Mouse (Mus musculus) testis, postnatal 10 days (tissue): ENCODE measurements around the gene H2-Ab1.

ENCODE experiments used
- DNase-seq: peaks from one replicate; pipeline ENCODE4 v3.0.0; 2021; ENCODE audit warnings: low spot score

Gene H2-Ab1

GRCm38 (mm10) chr17:34285371-34285770, 27.9 kb downstream of the H2-Ab1 start:
- no peak for DNase-seq

DNA sequence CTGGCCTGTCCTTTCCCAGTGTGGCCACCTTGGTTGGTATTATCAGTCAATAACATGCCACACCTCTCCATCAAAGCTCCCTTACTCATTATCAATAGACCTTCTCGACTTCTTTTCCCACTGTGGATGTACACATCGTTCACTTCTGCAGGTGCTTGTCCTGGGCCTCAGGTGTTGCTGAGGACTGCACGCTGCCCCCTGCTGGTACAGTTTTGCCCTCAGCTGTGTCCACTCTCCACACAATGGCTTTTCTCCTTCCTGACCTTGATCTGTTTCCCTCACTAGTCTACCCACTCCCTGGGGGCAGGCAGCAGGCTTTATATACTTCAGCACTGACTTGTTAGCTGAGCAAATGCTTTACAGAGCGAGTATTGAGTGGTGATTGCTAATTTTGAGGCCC, 28.4 kb downstream of the H2-Ab1 start:
- DNase-seq: peak; percentile 64

- DNase-seq: no peak
Measured at GRCm38 (mm10) chr17:34286501-34286900, 29.0 kb downstream of the H2-Ab1 start.

DNA sequence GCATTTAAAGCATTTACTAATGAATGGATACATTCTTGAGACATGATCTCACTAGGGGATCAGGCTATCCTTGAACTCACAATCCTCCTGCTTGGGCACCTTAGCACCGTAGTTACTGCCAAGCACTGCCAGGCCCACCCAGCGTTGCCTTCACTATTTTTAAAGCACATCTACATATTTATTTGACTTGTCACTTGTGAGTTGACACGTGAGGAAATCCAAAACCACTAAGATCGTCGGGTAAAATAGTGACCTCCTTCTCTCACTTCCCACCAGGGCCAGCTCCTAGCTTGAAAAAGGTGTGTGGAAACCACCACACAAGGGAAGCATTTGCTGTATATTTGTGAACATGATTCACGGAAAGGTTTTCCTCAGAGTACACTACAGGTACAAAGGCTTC, 29.5 kb downstream of the H2-Ab1 start:
- no peak for DNase-seq

GRCm38 (mm10) chr17:34287648-34288047, 30.2 kb downstream of the H2-Ab1 start, which contains the start of gene H2-Aa:
Gene H2-Aa, minus strand, starts transcription at chr17:34287823.
- DNase-seq: peak; percentile 76

GRCm38 (mm10) chr17:34288131-34288530, 30.6 kb downstream of the H2-Ab1 start:
- DNase-seq: no peak

- peak; percentile 89 for DNase-seq
Measured at GRCm38 (mm10) chr17:34291609-34292008, 34.1 kb downstream of the H2-Ab1 start.

GRCm38 (mm10) chr17:34292570-34292969, 35.1 kb downstream of the H2-Ab1 start:
- DNase-seq: no peak

GRCm38 (mm10) chr17:34293533-34293932, 36.0 kb downstream of the H2-Ab1 start:
- peak; percentile 17 for DNase-seq

GRCm38 (mm10) chr17:34294249-34294648, 36.8 kb downstream of the H2-Ab1 start:
- peak; percentile 23 for DNase-seq

DNA sequence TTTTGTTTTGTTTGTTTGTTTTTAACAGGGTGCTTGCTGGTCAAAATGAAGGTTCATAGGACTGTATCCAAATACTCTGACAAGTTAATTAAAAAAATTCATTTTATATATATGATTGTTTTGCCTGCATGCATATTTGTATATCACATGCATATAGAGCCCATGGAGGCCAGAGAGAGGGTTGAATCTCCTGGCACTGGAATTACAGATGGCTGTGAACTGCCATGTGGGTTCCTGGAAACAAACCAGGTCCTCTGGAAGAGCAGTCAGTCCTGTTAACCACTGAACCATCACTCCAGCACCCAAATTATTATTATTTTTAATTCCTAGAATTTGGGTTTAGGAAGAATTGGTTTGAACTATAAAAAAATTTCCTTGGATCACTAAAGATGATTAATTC, 37.8 kb downstream of the H2-Ab1 start:
- peak; percentile 11 for DNase-seq

DNA sequence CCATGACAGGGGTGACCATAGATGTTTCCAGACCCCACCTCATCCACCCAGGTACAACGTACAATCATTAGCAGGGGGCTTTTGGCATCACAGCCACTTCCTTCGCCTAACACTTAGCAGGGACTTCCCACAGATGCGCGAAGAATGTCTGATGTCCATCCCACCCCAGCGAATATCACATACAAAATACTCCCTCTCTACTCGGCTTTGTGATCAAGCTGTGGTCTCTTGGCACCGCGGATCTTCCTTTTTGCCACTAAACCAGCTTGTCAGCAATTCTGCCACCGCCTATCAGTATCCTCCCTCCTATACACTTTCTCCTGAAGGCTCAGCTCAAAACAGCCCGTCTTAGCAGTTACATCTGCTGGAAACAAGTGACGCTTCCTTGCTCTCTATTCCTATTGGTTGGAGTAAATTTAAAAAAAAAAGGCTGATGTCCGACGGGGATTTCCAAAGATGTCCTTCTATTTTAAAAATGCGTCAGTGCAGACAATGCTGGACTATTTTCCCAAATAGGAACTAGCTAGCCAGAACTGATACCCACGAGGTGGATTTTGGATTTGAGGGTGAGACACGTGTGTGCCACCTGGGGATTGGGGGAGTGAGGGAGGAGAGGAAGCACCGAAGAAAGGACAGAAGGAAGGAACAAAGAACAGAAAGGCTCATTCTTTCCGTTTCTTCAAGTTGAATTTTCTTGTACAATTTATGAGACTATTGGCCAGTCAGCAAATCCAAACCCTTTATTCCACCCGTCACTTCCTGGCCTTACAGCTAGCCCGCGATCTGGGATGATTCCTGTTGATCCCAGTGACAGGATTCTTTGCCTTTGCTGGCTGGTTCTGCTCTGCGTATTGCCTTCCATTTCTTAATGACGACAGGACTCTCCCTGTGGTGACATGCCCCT, 38.7 kb downstream of the H2-Ab1 start:
- DNase-seq: peak; percentile 39

- DNase-seq: no peak
Measured at GRCm38 (mm10) chr17:34299356-34299755, 41.9 kb downstream of the H2-Ab1 start.

GRCm38 (mm10) chr17:34300071-34300470, 42.6 kb downstream of the H2-Ab1 start:
- DNase-seq: no peak

DNA sequence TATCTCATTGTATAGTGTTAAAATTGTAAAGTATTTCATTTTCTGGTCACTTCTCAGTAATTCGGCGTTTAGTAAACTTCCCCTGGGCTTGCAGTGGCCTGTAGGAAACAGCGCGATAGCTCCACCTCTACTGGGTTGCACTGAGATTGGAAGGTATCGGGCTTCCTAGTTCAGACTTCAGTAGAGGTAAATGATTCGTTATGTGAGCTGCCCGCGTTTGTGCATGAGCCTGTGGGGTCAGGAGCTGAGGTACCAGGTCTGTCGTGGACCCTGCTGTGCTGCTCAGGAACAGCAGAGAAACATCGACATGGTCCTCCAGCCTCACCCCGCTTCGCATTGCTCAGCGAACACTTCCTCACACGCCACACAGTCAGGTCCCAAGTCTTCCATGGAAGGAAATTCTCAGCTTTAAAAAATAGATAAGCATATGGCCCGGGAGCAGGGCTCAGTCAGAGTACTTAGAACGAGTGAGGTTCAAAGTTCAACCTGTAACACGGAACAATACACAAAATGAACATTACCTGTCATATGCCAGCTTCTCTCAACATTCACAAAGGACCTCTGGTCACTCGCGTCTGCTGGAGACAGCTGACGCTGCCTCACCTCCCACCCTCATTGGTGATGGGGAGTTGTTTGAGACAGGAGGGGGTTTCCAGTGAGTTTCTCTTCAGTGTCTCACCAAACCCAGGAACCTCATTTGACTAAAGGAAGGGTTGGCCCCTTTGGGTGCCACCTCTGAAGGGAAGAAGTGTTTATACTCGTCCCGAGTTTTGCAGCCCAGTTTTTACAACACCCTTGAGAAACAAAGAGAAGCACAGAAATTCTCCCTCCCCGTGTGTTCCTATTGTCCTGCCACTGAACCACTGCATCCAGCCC, 43.4 kb downstream of the H2-Ab1 start:
- no peak for DNase-seq

DNA sequence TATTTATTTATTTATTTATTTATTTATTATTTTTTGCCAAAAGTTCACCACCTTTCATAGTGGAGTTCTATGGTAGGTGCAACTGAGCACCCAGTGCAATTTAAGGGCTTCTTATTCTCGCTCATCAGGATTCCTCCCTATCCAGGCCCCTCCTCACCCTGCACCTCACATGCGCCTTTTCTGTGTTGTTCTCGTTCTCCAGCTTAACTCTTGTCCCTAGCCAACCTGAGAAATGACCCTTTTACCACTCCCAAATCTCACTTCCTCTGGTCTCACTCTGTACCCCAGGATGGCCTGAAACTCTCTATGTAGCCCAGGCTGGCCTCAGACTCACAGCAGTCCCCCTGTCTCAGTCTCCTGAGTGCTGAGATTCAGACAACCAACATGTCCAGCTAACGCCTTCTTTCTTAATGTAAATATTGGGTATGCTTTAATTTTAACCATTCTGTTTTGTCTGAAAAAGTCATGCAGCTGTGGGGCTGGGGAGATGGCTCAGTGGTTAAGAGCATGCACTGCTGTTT, 44.2 kb downstream of the H2-Ab1 start:
- DNase-seq: no peak

GRCm38 (mm10) chr17:34303789-34304188, 46.3 kb downstream of the H2-Ab1 start:
- no peak for DNase-seq

DNA sequence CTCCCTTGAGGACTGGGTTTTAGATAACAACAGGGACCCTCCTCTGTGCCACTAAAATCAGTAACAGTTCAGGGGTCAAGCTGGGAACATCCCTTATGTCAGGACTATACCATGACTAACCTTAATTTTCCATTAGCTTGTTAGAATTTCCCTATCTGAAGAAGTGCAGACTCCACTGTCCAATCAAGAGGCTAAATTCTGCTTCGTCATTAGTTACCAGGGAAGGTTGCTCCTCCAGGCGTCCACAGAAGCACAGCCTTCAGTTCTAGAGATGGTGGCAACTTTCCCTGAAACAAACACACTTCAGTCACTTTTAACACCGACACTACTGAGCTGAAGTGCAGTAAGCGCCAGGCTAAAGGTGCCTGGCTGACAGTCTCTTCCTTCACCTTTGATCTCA, 47.3 kb downstream of the H2-Ab1 start:
- DNase-seq: peak; percentile 55

DNA sequence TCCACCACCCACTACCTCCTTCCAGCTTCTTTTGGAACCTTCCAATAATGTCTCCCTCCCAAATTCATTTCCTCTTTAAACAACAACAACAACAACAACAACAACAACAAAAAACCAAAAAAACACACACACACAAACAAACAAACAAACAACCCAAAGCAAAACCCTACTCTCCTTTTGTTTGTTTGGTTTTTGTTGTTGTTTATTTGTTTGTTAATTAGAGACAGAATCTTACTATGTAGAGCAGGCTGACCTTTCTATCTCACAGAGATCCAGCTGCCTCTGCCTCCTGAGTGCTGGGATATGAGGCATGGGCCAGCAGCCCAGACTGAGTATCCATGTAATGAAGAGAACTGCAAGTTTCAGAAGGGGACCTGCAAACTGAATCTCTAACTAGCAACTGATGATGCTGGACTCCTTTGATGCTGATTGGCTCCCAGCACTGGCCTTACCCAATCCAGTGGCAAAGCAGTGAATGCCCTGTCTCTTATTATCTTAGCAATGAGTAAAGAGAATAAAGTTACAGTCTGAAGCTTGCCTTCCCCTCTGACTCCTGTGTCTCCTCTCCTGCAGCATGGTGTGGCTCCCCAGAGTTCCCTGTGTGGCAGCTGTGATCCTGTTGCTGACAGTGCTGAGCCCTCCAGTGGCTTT, 48.0 kb downstream of the H2-Ab1 start, which contains the start of gene H2-Eb1:
H2-Eb1 (plus strand) TSS at position 488 of the 651 bp plus-strand sequence.
- peak; percentile 87 for DNase-seq

DNA sequence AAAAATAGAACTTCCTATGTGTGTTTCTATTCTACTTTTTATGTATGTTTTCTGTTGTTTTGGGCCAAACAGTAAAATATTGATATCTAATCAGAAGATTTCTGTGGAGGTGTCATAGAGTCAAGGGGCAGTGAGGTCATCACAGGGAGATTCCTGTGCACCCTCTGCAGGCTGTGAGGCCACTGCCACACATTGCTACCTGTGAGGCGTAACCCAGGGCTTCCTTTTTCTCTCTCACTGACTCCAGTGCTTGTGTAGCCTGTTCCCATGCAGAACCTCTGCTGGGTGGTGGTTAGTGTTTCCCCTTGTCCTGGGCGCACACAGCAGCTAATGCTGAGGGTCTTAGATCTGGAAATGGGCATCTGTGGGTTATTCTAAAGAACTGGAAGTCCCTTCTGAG, 48.9 kb downstream of the H2-Ab1 start:
- no peak for DNase-seq

DNA sequence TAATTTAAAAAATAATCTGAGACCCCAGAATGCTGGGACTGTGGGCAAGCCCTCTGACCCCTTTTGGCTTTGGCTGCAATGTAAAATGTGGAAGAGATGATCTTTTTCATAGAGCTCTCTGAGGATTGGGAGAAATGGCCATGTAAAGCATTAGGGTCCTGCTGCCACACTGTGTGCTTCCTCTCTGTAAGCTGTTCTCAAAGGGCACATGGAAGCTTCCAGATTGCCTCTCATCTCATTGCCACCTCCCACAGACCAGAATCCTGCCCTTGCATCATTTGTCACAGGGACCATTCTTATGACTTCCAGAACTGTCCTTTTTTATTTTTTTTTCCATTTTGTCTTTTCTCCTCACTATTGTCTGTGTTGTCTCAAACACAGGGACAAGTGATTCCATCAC, 49.7 kb downstream of the H2-Ab1 start:
- no peak for DNase-seq

GRCm38 (mm10) chr17:34308161-34308560, 50.7 kb downstream of the H2-Ab1 start:
- DNase-seq: no peak
